Mouse (Mus musculus): ENCODE measurements around the gene Fam155a. TPM values are rescaled to one million over a fixed set of nuclear protein-coding genes. Genes with fewer than 3 reads are reported as not detected.
"Not testable (repeated sequence)": the region's sequence is repeated elsewhere in the genome, so short reads cannot be mapped to it uniquely, and the experiment has no call there.

Gene Fam155a
- 0.15 and 0.34 TPM in 2 replicates for polyA plus RNA-seq (2012; rRNA removed)

- no peak for DNase-seq (ENCODE audit: low spot score)
These were observed at the start of gene Fam155a for GRCm38 (mm10) chr8:9770999-9771605. Gene Fam155a, minus strand, starts transcription at chr8:9771161.

DNA sequence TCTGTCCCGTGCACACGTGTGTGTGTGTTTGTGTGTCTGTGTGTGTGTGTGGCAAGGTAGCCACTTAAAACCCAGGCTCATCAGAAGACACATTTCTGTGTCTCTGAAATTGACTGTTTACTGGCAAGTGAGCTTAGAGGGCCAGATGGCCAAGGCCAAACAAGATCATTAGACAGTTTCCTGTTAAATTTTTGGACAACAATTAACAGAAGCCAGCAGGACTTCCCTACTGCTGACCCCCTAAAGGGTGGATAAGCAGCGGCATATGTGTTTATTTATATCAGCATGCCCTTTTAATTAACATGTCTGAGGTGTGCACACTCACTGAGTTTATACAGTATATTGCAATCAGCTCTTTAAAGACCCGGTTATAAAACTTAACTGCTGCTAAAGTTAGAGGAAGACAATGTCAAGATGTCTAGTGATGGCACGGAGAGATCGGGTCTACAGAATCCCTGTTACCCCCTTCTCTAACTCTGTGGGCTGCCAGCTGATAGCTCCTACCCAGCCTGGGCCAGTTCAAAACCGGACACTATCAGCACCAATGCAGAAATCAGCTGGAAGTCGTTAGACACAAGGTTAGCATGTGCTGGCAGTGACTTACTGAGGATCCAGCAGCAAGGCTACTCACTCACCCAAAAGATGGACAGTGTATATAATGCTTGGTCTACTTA, 42.4 kb upstream of the Fam155a start:
- no peak for DNase-seq (ENCODE audit: low spot score)

DNA sequence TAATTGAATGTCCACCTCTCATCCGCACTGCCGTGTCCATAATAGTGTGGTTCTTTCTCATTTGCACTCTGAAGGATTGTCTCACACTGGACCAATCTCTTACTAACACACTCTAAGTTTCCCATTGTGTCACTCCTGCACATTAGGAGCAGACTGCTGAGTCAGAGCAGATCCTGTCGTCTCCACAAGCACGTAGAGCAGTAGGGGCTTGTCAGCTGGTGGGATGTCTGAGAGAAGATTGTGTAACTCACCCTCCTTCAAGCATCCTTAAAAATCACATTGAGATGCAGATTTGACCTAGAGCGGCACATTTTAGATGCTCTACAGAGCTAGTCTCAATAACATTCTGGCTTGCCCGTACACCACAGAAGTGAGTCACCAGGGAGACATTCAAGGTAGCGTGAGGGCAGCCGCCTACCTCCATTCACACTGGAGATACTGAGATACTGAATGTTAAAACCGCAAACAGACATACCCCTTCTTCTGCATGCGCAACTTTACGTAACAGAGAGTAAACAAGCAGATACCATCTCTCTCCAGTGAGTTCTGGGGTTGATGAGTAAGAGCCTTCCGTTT, 40.1 kb upstream of the Fam155a start:
- no peak for DNase-seq (ENCODE audit: low spot score)

DNA sequence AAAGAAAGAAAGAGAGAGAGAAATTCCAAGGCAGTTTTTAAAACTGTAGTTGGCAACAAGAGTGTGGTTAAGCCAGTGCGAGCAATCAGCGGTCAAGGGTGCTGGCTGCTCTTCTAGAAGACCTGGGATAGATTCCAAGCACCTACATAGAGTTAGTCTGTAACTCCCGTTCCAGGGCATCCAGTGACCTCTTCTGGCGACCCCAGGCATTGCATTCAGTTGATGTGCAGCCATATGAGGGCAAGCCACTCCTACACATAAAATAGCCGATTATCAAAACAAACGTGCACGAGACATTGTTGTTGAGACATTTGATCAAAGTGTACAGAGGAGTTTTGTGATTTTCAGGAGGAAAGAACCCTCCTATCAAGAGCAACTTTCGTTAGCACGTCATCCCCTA, 37.6 kb upstream of the Fam155a start:
- DNase-seq (ENCODE audit: low spot score) = no peak

DNA sequence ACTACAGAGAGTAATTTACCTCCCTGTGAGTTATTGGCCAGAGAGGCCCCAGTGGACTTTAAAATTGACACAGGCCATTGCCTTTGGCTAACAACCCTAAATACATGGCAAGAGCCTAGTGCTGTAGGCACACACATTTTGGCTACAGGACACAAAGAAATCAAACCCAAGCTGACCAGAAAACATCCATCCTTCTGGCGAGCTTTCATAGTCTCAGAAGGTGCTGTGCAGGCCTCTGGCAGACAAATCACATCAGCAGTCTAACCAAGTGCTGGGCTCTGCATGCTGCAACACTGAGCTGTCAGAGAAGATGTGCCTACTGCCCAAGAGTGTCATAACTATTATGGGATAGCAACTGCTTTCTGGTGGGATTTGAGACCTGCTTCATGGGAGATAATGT, 34.7 kb upstream of the Fam155a start:
- DNase-seq (ENCODE audit: low spot score) = no peak

- DNase-seq (ENCODE audit: low spot score) = not testable (repeated sequence)
These were observed 29.4 kb upstream of the Fam155a start for GRCm38 (mm10) chr8:9800346-9800745.

DNA sequence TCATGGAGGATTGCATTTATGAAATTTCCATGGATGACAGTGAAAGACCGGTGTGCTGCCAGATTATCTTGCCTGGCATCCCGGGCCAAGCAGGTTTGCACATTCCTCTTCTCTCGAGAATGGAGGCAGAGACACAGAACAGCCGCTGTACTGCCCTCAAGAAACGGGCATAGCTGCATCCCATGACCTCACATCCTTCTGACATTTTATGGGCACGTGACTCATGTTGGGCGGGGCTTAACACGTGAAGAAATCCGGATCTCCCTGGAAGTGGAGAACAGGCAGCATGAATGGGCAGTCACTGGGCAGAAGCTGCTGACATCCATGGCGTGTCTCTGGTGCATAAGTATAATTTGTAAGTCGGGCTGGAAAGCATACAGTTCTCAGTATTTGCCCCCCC, 29.0 kb upstream of the Fam155a start:
- DNase-seq (ENCODE audit: low spot score) = no peak

GRCm38 (mm10) chr8:9797514-9797913, 26.6 kb upstream of the Fam155a start:
- DNase-seq (ENCODE audit: low spot score) = no peak

GRCm38 (mm10) chr8:9795724-9796123, 24.8 kb upstream of the Fam155a start:
- DNase-seq (ENCODE audit: low spot score) = no peak

- DNase-seq (ENCODE audit: low spot score) = no peak
These were observed 22.4 kb upstream of the Fam155a start for GRCm38 (mm10) chr8:9793351-9793750.

DNA sequence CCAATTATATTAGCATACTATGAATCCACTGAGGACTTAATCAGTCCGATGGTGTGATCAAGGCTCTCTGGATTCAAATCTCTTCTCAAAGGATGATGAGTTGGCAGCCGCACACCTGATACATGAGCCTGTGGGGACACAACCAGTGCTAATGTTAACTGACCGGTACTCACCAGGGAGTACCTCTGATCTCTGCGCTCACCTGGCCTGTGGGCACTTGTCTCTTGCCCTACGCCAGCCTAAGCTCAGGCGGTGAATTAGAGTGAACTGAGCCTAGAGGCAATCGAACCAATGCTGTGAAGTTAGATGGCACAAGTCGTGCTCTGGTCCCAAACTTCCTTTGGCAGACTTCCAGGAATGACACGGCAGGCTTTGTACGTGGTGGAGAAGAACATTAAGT, 9.4 kb upstream of the Fam155a start:
- DNase-seq (ENCODE audit: low spot score) = no peak

DNA sequence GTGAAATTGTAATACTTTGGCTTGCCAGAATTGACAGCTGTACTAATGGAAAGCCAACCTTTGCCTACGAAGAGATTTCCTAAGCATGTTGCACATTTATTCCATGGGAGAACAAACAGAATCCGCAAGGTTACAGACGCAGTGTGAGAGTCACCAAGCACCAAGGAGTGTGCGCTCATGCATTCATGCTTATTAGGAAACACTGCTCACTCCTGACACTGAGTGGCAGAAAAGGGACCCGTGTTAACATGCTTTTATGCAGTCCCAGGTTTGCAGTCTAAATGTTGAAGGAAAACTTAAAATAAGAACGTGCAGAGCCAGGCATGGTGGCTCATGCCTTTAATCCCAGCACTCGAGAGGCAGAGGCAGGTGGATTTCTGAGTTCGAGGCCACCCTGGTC, 7.2 kb upstream of the Fam155a start:
- no peak for DNase-seq (ENCODE audit: low spot score)

- no peak for DNase-seq (ENCODE audit: low spot score)
These were observed 5.9 kb upstream of the Fam155a start for GRCm38 (mm10) chr8:9776818-9777217.

GRCm38 (mm10) chr8:9772519-9772840, 1.5 kb upstream of the Fam155a start:
- DNase-seq (ENCODE audit: low spot score) = no peak

GRCm38 (mm10) chr8:9771606-9772518, 901 bp upstream of the Fam155a start:
- no peak for DNase-seq (ENCODE audit: low spot score)

GRCm38 (mm10) chr8:9770261-9770998, 531 bp downstream of the Fam155a start:
- DNase-seq (ENCODE audit: low spot score) = no peak

- peak; percentile 32 for DNase-seq (ENCODE audit: low spot score)
These were observed 1.9 kb downstream of the Fam155a start for GRCm38 (mm10) chr8:9769061-9769460.

- DNase-seq (ENCODE audit: low spot score) = no peak
These were observed 35.8 kb downstream of the Fam155a start for GRCm38 (mm10) chr8:9735169-9735568.

- no peak for DNase-seq (ENCODE audit: low spot score)
These were observed 61.2 kb downstream of the Fam155a start for GRCm38 (mm10) chr8:9709791-9710190.

GRCm38 (mm10) chr8:9707433-9707832, 63.5 kb downstream of the Fam155a start:
- DNase-seq (ENCODE audit: low spot score) = no peak

GRCm38 (mm10) chr8:9694794-9695193, 76.2 kb downstream of the Fam155a start:
- DNase-seq (ENCODE audit: low spot score) = no peak

GRCm38 (mm10) chr8:9692370-9692769, 78.6 kb downstream of the Fam155a start:
- no peak for DNase-seq (ENCODE audit: low spot score)

All from urinary bladder, adult 2 months (tissue).